Mouse (Mus musculus): Measurements from ENCODE around the gene Nck2. TPM values are rescaled to one million over a fixed set of nuclear protein-coding genes. Genes with fewer than 3 reads are reported as not detected.

Gene Nck2
- polyA plus RNA-seq, 1 experiment from 2014 or later: 41.4 TPM

DNA sequence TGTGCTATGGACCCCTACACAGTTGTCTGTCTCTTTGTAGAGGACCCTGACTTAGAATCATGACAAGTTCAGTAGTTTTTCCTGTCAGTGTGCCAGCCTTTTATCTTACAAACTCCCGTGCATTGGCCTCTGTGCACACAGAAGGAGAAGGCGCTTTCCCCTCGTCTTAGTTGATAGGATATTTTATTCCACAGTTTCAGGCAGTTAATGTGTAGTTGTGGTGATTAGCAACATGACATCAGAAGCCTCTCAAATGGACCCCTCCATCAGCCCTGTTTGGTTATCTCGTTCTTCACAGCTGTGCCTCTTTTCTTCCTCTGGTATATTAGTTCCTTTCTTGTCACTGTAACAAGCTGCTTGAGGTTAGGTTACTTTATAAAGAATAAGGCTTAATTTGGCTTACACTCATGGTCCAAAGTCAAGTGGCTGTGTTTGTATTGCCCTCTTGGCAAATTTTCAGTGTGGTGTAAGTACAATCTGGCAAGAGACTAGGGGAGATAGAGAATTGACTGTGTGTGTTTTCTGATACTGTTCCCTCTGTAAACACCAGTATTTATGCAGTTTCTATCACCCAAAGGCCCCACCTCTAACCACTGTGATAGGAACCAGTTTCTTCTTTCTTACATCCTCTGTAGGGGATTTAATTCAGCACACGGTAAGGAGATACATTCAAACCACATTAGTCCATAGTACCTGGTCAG lies 89.8 kb downstream of the Nck2 start:
- no peaks in the 10 kb centered on the region for H3K36me3 ChIP-seq (ENCODE audit: control insufficient read depth, insufficient read depth, low read length)
- H3K27ac ChIP-seq (replicated peaks): peak overlapping the region; percentile 20; the same call in 1 of the 2 replicates
- H3K9ac ChIP-seq (ENCODE audit: low read length): no peak overlapping the region
- ATAC-seq (ENCODE audit: low FRiP score, low TSS enrichment) (peak; percentile 31; the same call in 1 of the 2 replicates), DNase-seq (ENCODE audit: low spot score) (no peak)
- H3K4me1 ChIP-seq (replicated peaks; ENCODE audit: control insufficient read depth, insufficient read depth): peaks cover 2% of the 10 kb centered on the region; the same call in 1 of the 2 replicates
- 66% methylated on average over 5 of the region's 5 CpGs for WGBS
- H3K4me3 ChIP-seq (ENCODE audit: low read depth, low read length): no peak overlapping the region
- H3K9me3 ChIP-seq (ENCODE audit: control insufficient read depth, low read length): no peaks in the 10 kb centered on the region
- no peaks in the 10 kb centered on the region for H3K27me3 ChIP-seq (ENCODE audit: control insufficient read depth, insufficient read depth, low read length)
- H3K4me2 ChIP-seq (replicated peaks; ENCODE audit: low read depth): no peak overlapping the region
- TF ChIP-seq CTCF (IDR thresholded peaks at IDR 0.05; ENCODE audit: low read depth) (no peak), EP300 (optimal IDR thresholded peaks at IDR 0.05) (no peak)

DNA sequence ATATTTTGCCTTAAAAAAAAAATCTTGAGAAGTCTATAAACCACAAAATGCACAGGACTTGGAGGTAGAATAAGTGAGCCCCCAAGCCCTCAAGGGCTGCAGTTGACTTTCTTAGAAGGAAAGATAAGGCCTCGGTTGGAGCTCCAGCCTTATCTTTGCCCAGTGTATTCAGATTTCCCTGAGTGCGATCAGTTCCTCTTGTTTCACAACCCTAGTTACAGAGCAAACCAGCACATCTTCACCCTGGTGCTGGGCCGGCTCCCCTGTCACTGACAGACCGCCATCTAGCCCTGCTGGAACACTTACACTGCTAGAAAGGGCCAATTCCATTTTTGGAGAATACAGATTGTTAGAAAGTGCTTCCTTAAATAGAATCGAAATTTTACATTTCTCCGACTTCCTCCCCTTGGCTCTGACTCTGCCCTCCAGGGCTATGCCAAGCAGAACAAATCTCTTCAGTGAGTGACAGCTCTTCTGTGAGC lies 91.2 kb downstream of the Nck2 start:
- WGBS: 68% methylated on average over 6 of the region's 6 CpGs
- H3K4me3 ChIP-seq (ENCODE audit: low read depth, low read length): no peak overlapping the region
- no peaks in the 10 kb centered on the region for H3K9me3 ChIP-seq (ENCODE audit: control insufficient read depth, low read length)
- no peak for DNase-seq (ENCODE audit: low spot score)
- no peaks in the 10 kb centered on the region for H3K27me3 ChIP-seq (ENCODE audit: control insufficient read depth, insufficient read depth, low read length)
- H3K4me2 ChIP-seq (replicated peaks; ENCODE audit: low read depth): no peak overlapping the region
- H3K4me1 ChIP-seq (replicated peaks; ENCODE audit: control insufficient read depth, insufficient read depth): peaks cover 2% of the 10 kb centered on the region; the same call in 1 of the 2 replicates
- H3K9ac ChIP-seq (ENCODE audit: low read length): no peak overlapping the region
- TF ChIP-seq EP300 (optimal IDR thresholded peaks at IDR 0.05): no peak
- no peak for TF ChIP-seq CTCF (IDR thresholded peaks at IDR 0.05; ENCODE audit: low read depth)
- H3K27ac ChIP-seq (replicated peaks): peak overlapping the region; percentile 61; the same call in 1 of the 2 replicates
- ATAC-seq (ENCODE audit: low FRiP score, low TSS enrichment): no peak
- H3K36me3 ChIP-seq (ENCODE audit: control insufficient read depth, insufficient read depth, low read length): no peaks in the 10 kb centered on the region

DNA sequence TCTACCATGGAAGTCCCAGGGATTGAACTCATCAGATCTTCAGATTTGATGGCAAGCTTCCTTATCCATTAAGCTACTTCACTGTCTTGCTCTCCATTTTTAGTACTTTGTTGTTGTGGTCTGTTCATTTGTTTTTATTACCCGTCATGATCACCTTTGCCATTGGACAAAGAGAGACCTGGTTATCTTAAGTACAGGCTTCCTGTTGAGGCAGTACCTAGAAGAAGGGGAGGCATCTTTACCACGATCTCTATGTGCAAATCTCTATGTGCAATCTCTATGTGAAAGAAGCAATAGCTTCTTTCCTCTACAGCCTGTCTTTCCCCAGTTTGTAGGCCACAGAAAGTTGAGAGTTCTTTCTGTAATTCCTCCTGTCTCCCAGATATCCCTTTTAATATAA lies 91.9 kb downstream of the Nck2 start:
- WGBS: 91% methylated on average over 2 of the region's 2 CpGs
- H3K9me3 ChIP-seq (ENCODE audit: control insufficient read depth, low read length): no peaks in the 10 kb centered on the region
- H3K4me1 ChIP-seq (replicated peaks; ENCODE audit: control insufficient read depth, insufficient read depth): peaks cover under 1% of the 10 kb centered on the region; the same call in 1 of the 2 replicates
- H3K27ac ChIP-seq (replicated peaks): no peak overlapping the region
- H3K27me3 ChIP-seq (ENCODE audit: control insufficient read depth, insufficient read depth, low read length): no peaks in the 10 kb centered on the region
- no peak overlapping the region for H3K9ac ChIP-seq (ENCODE audit: low read length)
- DNase-seq (ENCODE audit: low spot score) (no peak), ATAC-seq (ENCODE audit: low FRiP score, low TSS enrichment) (no peak)
- no peak for TF ChIP-seq EP300 (optimal IDR thresholded peaks at IDR 0.05)
- TF ChIP-seq CTCF (IDR thresholded peaks at IDR 0.05; ENCODE audit: low read depth): no peak
- no peaks in the 10 kb centered on the region for H3K36me3 ChIP-seq (ENCODE audit: control insufficient read depth, insufficient read depth, low read length)
- H3K4me3 ChIP-seq (ENCODE audit: low read depth, low read length): no peak overlapping the region
- no peak overlapping the region for H3K4me2 ChIP-seq (replicated peaks; ENCODE audit: low read depth)

DNA sequence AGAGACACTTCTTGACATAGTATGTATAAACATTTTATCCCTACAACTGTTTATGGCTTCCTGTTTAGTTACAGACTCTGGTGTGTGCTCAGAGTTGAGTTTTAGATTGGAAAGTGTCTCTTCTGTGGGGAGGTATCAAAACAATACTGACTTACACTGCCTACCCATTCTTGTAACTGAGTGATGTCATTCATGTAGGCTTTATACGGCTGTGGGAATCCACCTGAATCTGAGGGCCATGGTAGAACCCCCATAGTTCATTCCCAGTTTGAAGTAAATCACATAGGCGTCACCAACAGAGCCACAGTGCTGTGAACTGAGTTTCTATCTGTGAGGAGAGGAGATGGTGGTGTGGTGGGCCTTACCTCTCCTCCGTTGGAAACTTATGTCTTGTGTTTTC lies 92.6 kb downstream of the Nck2 start:
- H3K27me3 ChIP-seq (ENCODE audit: control insufficient read depth, insufficient read depth, low read length): no peaks in the 10 kb centered on the region
- ATAC-seq (ENCODE audit: low FRiP score, low TSS enrichment): no peak
- no peak overlapping the region for H3K4me3 ChIP-seq (ENCODE audit: low read depth, low read length)
- 80% methylated on average over 3 of the region's 3 CpGs for WGBS
- no peak overlapping the region for H3K27ac ChIP-seq (replicated peaks)
- no peak for DNase-seq (ENCODE audit: low spot score)
- H3K4me1 ChIP-seq (replicated peaks; ENCODE audit: control insufficient read depth, insufficient read depth): no peaks in the 10 kb centered on the region; the same call in 1 of the 2 replicates
- H3K4me2 ChIP-seq (replicated peaks; ENCODE audit: low read depth): no peak overlapping the region
- no peaks in the 10 kb centered on the region for H3K9me3 ChIP-seq (ENCODE audit: control insufficient read depth, low read length)
- H3K36me3 ChIP-seq (ENCODE audit: control insufficient read depth, insufficient read depth, low read length): no peaks in the 10 kb centered on the region
- H3K9ac ChIP-seq (ENCODE audit: low read length): no peak overlapping the region
- no peak for TF ChIP-seq EP300 (optimal IDR thresholded peaks at IDR 0.05)
- TF ChIP-seq CTCF (IDR thresholded peaks at IDR 0.05; ENCODE audit: low read depth): no peak

DNA sequence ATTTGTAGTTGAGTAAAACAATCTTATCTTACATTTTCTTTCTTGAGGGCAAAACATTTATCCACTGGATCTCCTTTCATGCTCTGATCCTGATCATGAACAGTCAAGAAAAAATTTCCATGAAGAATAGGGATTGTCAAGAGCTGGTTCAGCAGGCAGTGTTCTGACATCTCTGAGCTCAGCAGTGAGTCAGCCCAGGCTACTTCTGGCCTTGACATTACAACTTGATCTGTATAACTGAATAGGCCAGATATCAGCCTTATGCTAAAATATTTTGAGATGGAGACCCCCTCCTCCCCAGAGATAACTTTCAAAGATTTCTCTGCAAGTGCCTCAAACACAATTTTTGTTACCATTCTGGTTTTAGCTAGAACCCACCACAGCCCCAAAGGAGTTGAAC lies 93.1 kb downstream of the Nck2 start:
- DNase-seq (ENCODE audit: low spot score) (no peak), ATAC-seq (ENCODE audit: low FRiP score, low TSS enrichment) (no peak)
- Histone ChIP-seq H3K4me3 (ENCODE audit: low read depth, low read length) (no peak overlapping the region), H3K9ac (ENCODE audit: low read length) (no peak overlapping the region), H3K27ac (replicated peaks) (no peak overlapping the region), H3K4me1 (replicated peaks; ENCODE audit: control insufficient read depth, insufficient read depth) (no peaks in the 10 kb centered on the region; the same call in 1 of the 2 replicates), H3K36me3 (ENCODE audit: control insufficient read depth, insufficient read depth, low read length) (no peaks in the 10 kb centered on the region), H3K27me3 (ENCODE audit: control insufficient read depth, insufficient read depth, low read length) (no peaks in the 10 kb centered on the region), H3K9me3 (ENCODE audit: control insufficient read depth, low read length) (no peaks in the 10 kb centered on the region), H3K4me2 (replicated peaks; ENCODE audit: low read depth) (no peak overlapping the region)
- TF ChIP-seq CTCF (IDR thresholded peaks at IDR 0.05; ENCODE audit: low read depth) (no peak), EP300 (optimal IDR thresholded peaks at IDR 0.05) (no peak)

DNA sequence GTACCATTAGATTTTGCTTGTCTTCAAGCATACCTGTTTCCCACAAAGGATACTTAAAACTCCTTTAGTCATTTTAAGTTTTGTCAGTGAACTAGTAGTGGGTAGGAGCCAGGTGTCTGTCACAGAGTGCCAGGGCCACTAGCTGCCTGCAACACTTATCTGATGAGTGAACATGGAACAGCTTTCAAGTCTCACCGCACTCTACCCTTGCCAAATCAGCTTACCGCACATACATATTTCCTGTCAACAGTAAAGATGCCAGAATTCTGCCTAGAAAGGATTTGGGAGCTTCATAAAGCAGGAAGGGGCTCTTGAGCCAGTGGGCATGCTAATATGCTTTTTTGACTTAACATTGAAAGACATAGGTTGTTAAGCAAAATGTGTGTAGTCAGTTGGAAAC lies 94.3 kb downstream of the Nck2 start:
- DNase-seq (ENCODE audit: low spot score) (no peak), ATAC-seq (ENCODE audit: low FRiP score, low TSS enrichment) (no peak)
- H3K4me3 ChIP-seq (ENCODE audit: low read depth, low read length): no peak overlapping the region
- no peak for TF ChIP-seq EP300 (optimal IDR thresholded peaks at IDR 0.05)
- 66% methylated on average over 2 of the region's 2 CpGs for WGBS
- H3K4me1 ChIP-seq (replicated peaks; ENCODE audit: control insufficient read depth, insufficient read depth): no peaks in the 10 kb centered on the region; the same call in 1 of the 2 replicates
- H3K27me3 ChIP-seq (ENCODE audit: control insufficient read depth, insufficient read depth, low read length): no peaks in the 10 kb centered on the region
- H3K4me2 ChIP-seq (replicated peaks; ENCODE audit: low read depth): no peak overlapping the region
- no peaks in the 10 kb centered on the region for H3K36me3 ChIP-seq (ENCODE audit: control insufficient read depth, insufficient read depth, low read length)
- H3K27ac ChIP-seq (replicated peaks): no peak overlapping the region
- H3K9ac ChIP-seq (ENCODE audit: low read length): no peak overlapping the region
- no peaks in the 10 kb centered on the region for H3K9me3 ChIP-seq (ENCODE audit: control insufficient read depth, low read length)

Measured in stomach, postnatal 0 days (tissue).